In the genomic region with DNA sequence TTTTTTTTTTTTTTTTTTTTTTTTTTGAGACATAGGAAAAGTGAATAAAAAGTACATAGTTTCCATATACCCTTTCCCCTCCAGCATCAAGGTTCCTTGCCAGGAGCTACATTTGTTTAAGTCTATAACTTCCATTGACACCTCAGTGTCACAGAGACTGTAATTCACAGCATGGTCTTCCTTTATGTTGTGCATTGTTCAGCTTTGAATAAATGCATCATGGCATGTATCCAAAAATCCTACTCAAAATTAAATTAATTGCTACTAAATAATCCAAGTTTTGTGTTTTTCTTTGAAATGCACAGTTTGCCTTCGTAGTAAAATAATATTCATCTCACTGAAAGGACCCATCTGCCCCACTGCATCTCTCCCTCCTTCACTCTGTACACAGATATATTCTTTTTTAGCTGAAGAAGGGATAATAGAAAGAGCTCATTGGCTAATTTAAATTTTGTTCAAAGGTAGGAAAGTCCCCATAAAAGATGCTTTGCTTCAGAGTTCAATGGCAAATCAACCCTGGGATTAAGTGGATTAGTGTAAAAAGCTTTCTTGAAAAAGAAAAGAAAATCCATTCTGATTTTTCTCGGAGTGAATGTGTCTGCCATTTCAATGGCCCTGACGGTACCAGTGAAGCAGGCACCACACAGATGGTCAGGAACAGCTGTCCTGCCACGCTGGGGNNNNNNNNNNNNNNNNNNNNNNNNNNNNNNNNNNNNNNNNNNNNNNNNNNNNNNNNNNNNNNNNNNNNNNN, we compare ENCODE assay signal across 19 mouse cellular contexts.
DNase-seq lines count a peak whose midpoint lies in the region; ATAC-seq and TF ChIP-seq lines count a peak whose summit lies in the region.
"Had no signal": no experiment of that assay in that cellular context is flagged by ENCODE, and none has a peak within 500 bp of the region (broad histone marks: within the 10 kb centered on the region; RNA-seq: fewer than 3 reads in every experiment).

No protein-coding gene starts in this region.

- H3K27me3 ChIP-seq in hindbrain, embryonic 13.5 days, result no peaks in the 10 kb centered on the region
- no peaks in the 10 kb centered on the region for H3K27me3 ChIP-seq in midbrain, embryonic 14.5 days (ENCODE audit: control insufficient read depth, insufficient read depth, low read length)
- no peaks in the 10 kb centered on the region for H3K27me3 ChIP-seq in liver, postnatal 0 days (ENCODE audit: insufficient read depth, low read length)
- H3K27me3 ChIP-seq: CH12.LX; embryonic facial prominence, embryonic 13.5 days; lung, embryonic 15.5 days had no signal

- no peak overlapping the region for H3K4me3 ChIP-seq in hindbrain, embryonic 13.5 days
- no peak overlapping the region for H3K4me3 ChIP-seq in midbrain, embryonic 14.5 days (replicated peaks; ENCODE audit: low read depth, low read length)
- H3K4me3 ChIP-seq in liver, postnatal 0 days (ENCODE audit: low read depth, low read length), result no peak overlapping the region
- H3K4me3 ChIP-seq: embryonic facial prominence, embryonic 13.5 days; lung, embryonic 15.5 days had no signal

- ATAC-seq in hindbrain, embryonic 13.5 days (ENCODE audit: low FRiP score), result peak; percentile 65; the same call in 1 of the 2 replicates
- peak; percentile 76; the same call in 1 of the 2 replicates for ATAC-seq in midbrain, embryonic 14.5 days (ENCODE audit: low FRiP score, low TSS enrichment)
- ATAC-seq in liver, postnatal 0 days, result no peak

- no peaks in the 10 kb centered on the region for H3K36me3 ChIP-seq in hindbrain, embryonic 13.5 days
- H3K36me3 ChIP-seq in midbrain, embryonic 14.5 days (ENCODE audit: control insufficient read depth, insufficient read depth, low read length), result no peaks in the 10 kb centered on the region
- no peaks in the 10 kb centered on the region for H3K36me3 ChIP-seq in liver, postnatal 0 days (replicated peaks; ENCODE audit: insufficient read depth, low read length)
- H3K36me3 ChIP-seq: embryonic facial prominence, embryonic 13.5 days; lung, embryonic 15.5 days had no signal

- no peak for TF ChIP-seq POLR2A in brain, embryonic 14.5 days (IDR thresholded peaks at IDR 0.05; ENCODE audit: borderline replicate concordance, extremely low read depth, insufficient read depth, insufficient read length, poor library complexity, severe bottlenecking)

- DNase-seq in cerebellum, postnatal 14 days, result peak; percentile 11 to 63
- no peak for DNase-seq in cerebellum, adult 9-10 months
- peak; percentile 90 for DNase-seq in brain, embryonic 14.5 days (ENCODE audit: low read depth)
- DNase-seq in midbrain, embryonic 14.5 days, result peak; percentile 61
- DNase-seq in liver, postnatal 0 days, result no peak
- DNase-seq in layer of hippocampus, postnatal 10 days (ENCODE audit: low spot score in 2 of 2), result no peak
- no peak for DNase-seq in adrenal gland, postnatal 25 days
- DNase-seq: adrenal gland, postnatal 14 days; gastrocnemius, postnatal 10 days; heart, postnatal 10 days; kidney, postnatal 10 days; layer of hippocampus, adult 9-11 months; liver; right cerebral cortex, adult 18-20 months; thymus, postnatal 4 days had no signal

- 0 out of 2 replicates have a peak overlapping the region, but pooled peaks have one; percentile 13 for H3K27ac ChIP-seq in hindbrain, embryonic 13.5 days
- H3K27ac ChIP-seq in midbrain, embryonic 14.5 days (replicated peaks; ENCODE audit: low read depth, low read length), result peak overlapping the region; percentile 53; the same call in 1 of the 2 replicates
- H3K27ac ChIP-seq in liver, postnatal 0 days (ENCODE audit: low read depth), result no peak overlapping the region
- H3K27ac ChIP-seq: embryonic facial prominence, embryonic 13.5 days; lung, embryonic 15.5 days had no signal

- no peak for TF ChIP-seq CTCF in brain, embryonic 14.5 days (IDR thresholded peaks at IDR 0.05; ENCODE audit: borderline replicate concordance, extremely low read depth, insufficient read depth, insufficient read length)
- no peak for TF ChIP-seq CTCF in liver, postnatal 0 days (IDR thresholded peaks at IDR 0.05; ENCODE audit: low read depth)

- WGBS in hindbrain, embryonic 13.5 days, result 41% methylated on average over 4 of the region's 4 CpGs
- 14% methylated on average over 4 of the region's 4 CpGs for WGBS in midbrain, embryonic 14.5 days
- 72% methylated on average over 4 of the region's 4 CpGs for WGBS in liver, postnatal 0 days (ENCODE audit: insufficient replicate concordance)

- no peak overlapping the region for H3K9ac ChIP-seq in hindbrain, embryonic 13.5 days
- no peak overlapping the region for H3K9ac ChIP-seq in midbrain, embryonic 14.5 days (replicated peaks; ENCODE audit: low read length)
- no peak overlapping the region for H3K9ac ChIP-seq in liver, postnatal 0 days (replicated peaks)
- H3K9ac ChIP-seq: embryonic facial prominence, embryonic 13.5 days; lung, embryonic 15.5 days had no signal

- H3K4me2 ChIP-seq in hindbrain, embryonic 13.5 days, result no peak overlapping the region
- 0 out of 2 replicates have a peak overlapping the region, but pooled peaks have one; percentile 5 for H3K4me2 ChIP-seq in midbrain, embryonic 14.5 days (ENCODE audit: low read length)
- no peak overlapping the region for H3K4me2 ChIP-seq in liver, postnatal 0 days (ENCODE audit: low read depth, low read length)
- H3K4me2 ChIP-seq: embryonic facial prominence, embryonic 13.5 days; lung, embryonic 15.5 days had no signal

- TF ChIP-seq EP300 in liver, postnatal 0 days (IDR thresholded peaks at IDR 0.05; ENCODE audit: low read depth), result no peak

- H3K4me1 ChIP-seq in hindbrain, embryonic 13.5 days (replicated peaks), result 0 out of 2 replicates have a peak, but pooled peaks cover 2% of the 10 kb centered on the region
- H3K4me1 ChIP-seq in midbrain, embryonic 14.5 days (ENCODE audit: control insufficient read depth, insufficient read depth, low read length), result 0 out of 2 replicates have a peak, but pooled peaks cover 5% of the 10 kb centered on the region
- no peaks in the 10 kb centered on the region for H3K4me1 ChIP-seq in liver, postnatal 0 days (ENCODE audit: insufficient read depth)
- H3K4me1 ChIP-seq: lung, embryonic 15.5 days had no signal

- H3K9me3 ChIP-seq in hindbrain, embryonic 13.5 days, result no peaks in the 10 kb centered on the region
- no peaks in the 10 kb centered on the region for H3K9me3 ChIP-seq in midbrain, embryonic 14.5 days (ENCODE audit: control insufficient read depth, low read length)
- H3K9me3 ChIP-seq in liver, postnatal 0 days (ENCODE audit: low read length), result no peaks in the 10 kb centered on the region
- H3K9me3 ChIP-seq: embryonic facial prominence, embryonic 13.5 days; lung, embryonic 15.5 days had no signal

Comparison
In these comparisons a context has a peak if more than half of its experiments do, and no peak if none do; other contexts are left out.
1. DNase-seq: peak in cerebellum, postnatal 14 days (2 of 2), brain, embryonic 14.5 days (single experiment) and midbrain, embryonic 14.5 days (single experiment); none in cerebellum, adult 9-10 months (single experiment), liver, postnatal 0 days (single experiment), layer of hippocampus, postnatal 10 days (0 of 2) and adrenal gland, postnatal 25 days (single experiment).